Mouse (Mus musculus) left cerebral cortex, postnatal 25 days (tissue): Measurements from ENCODE around the gene Gba2. TPM values are rescaled to one million over a fixed set of nuclear protein-coding genes. Genes with fewer than 3 reads are reported as not detected.
"Not testable (repeated sequence)": the region's sequence is repeated elsewhere in the genome, so short reads cannot be mapped to it uniquely, and the experiment has no call there.

Experiments used
- DNase-seq, 2 experiments: peaks; one replicate each; pipeline ENCODE4 v3.0.0; 2022; ENCODE audit warnings: low spot score in 2 of 2, mixed read lengths in 1 of 2
- intact Hi-C: fragments of 180-260 bp; cut with DNase I; formaldehyde crosslinking; loops from one replicate; pipeline ENCODE4 v1.15.1; 2025
- total RNA-seq, 2 experiments: library from RNA; stranded (reverse); gene quantifications; 2 replicates each; pipeline ENCODE4 v1.2.3; 2021

The Gba2 gene
- total RNA-seq: 10 to 100 TPM; 65.9 to 69.4 TPM

- DNase-seq: peak; percentile 89 to 90
- intact Hi-C loops: loop anchor here (1.0 to 5.0 kb wide), 2 partner anchors 16 to 136 kb away; partner anchors contain the start of genes Creb3, Tesk1 and Tln1
Measured at GRCm38 (mm10) chr4:43578376-43579204, at the start of gene Gba2, which contains the start of gene Rgp1. Gene Gba2, minus strand, starts transcription at chr4:43578873. Gene Rgp1, plus strand, starts transcription at chr4:43578715.

DNA sequence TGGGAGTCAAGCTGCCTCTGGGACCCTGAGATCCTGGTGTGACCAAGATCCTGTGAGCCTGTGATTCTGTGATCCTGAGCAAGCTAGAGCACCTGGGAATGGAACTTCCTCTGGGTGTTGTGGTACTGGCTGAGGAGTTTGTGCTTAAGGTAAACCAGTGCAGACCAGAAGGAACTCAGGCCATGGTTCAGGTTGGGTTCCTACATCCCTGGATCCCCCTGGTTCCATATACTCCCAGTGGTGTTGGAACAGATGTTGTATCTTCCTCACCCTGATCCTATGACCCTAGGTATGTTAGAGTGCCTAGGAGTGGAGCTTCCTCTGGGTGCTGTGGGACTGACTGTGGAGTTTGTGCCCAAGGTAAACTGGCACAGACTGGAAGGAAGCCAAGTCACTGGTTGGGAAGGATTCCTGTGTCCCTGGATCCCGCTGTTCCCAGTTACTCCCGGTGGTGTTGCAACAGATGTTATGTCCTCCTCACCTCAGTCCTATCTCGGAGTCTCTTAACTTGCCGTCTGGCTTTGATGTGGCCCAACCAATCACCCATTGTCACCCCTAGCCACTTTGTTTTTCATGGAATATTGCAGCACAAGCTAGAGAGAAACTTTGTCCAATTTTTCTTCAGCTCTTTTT lies 41.6 kb upstream of the Gba2 start:
- DNase-seq: no peak
- intact Hi-C loops: no loop called here

DNA sequence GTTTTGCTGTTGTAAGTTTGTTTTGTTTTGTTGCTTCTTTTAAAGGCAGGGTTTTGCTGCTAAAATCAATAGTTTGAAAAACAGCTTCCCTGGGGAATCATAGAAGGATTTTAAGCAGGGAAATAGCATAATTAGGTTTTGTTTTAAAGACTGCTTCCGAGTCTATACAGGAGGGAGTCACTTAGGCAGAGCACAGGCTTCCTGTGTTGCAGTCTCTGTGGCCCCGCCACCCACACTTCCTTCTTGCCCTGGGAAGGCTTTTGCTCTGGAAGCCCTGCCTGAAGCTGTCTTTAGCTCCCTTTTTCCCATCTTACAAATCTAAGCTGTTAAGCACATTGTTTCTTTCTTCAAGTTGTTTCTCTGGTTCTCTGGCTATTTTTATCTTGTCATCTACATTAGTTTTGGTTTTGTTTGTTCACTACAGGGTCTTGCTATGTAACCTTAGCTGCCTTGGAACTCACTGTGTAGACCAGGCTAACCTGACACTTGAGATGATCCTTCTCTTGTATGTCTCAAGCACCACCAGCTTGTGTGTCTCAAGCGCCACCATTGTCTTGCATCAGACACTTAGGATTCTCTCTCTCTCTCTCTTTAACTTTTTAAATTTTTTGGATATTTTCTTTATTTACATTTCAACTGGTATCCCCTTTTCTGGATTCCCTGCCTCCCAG lies 34.5 kb upstream of the Gba2 start:
- intact Hi-C loops: no loop called here
- DNase-seq: no peak

DNA sequence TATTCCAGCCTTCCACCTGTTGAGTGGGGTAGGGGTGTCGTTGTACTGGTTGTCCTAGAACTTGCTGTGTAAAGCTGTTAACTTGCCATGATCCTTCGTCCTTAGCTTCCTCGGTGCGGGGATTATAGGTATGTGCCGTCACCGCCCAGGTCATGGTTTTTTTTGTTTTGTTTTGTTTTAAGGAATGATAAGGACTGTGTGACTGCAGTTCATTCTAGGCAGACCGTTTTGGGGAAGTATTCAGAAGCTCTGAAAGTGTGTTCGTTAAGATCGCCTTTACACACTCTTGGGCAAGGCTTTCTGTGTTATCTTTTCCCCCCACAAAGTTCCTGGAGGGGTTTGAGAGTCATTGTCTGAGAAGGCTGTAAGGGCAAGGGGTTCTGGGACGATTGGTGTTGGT lies 33.9 kb upstream of the Gba2 start:
- no peak for DNase-seq
- intact Hi-C loops: no loop called here

DNA sequence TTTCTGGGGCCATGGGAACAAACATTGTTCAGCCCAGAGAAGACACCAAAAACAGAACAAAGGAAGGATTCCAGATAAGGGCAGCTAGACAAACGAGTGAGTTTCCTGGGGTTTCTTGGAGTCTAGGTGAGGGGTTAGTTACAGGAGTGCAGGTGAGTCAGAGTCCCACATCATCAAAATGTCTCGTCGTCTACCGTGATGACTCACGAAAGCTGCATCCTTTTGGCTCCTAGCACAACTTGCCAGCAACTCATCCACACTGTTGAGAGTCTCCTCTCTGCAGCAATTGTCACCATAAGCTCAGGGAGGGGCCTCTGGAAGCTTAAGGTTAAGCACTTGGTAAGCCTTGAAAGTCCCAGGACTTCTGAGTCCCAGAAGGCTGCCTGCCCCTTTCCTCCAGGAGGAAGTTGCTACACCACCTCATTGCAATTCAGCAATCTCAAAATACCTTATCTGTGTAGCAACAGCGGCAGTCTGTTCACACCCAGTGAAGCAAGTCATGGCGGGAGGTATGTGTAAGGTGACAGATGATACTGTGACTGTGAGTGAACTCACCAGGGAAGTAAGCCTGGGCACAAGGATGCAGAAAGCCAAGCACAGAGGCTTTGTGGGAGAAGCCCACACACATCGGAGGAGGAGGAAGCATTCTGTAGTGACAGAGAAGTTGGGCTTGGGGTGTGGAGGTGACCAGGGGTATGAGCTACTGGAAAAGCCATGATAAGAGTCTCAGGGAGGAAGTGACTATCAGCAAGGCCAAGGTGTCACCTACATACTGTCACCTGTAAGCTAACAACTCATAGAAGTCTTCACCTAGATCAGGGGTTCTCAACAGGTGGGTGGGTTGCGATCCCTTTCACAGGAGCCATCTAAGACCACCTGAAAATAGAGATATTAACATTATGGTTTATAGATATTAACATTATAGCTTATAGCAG lies 26.3 kb upstream of the Gba2 start:
- intact Hi-C loops: no loop called here
- no peak for DNase-seq

DNA sequence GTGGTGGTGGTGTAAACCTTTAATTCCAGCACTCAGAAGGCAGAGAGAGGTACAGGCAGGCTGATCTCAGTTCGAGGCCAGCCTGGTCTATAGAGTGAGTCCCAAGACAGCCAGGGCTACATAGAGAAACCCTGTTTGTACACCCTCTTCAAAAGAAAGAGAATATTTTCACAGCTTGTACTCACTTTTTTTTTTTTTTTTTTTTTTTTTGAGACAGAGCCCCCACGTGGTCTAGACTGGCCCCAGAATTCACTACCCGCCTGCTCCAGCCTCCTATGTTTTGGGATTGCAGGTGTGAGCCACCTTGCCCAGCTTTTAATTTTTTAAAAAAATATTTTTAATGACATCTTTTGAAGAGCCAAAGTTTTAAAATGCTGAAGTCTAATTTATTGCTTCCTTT lies 25.4 kb upstream of the Gba2 start:
- intact Hi-C loops: no loop called here
- no peak for DNase-seq

DNA sequence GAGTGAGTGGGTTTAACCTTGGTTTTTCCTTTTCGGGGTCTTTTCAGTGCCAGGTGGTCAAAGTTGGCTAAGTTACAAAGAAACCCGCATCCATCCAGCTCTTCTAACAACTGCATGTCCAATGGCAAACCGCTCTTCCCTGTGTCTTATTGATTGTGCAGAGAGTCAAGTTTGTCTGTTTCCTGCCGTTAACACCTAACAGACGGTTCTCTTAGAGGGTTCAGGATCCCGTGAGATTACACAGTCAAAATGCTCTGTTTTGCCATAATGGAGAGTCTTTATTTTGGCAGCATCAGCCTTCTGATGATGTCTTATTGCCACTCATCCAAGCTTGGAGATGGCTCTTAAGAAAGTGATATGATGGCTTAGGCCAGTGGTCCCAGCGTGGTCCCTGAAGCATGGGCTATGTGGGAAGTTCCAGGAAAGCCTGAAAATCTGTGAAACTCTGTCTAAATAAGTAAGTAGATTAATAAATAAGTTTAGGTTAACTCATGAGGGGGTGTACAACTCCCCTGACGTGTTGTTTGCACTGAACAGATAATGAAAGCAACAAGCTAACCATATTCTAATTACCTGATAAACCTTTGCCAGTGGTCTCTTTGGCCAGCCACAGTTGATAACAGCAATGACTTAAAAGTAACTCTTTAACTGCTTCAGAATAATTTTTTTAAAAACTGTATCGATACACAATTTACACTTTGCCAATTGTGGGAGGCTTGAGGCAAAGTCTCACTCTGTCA lies 21.7 kb upstream of the Gba2 start:
- no peak for DNase-seq
- intact Hi-C loops: no loop called here

DNA sequence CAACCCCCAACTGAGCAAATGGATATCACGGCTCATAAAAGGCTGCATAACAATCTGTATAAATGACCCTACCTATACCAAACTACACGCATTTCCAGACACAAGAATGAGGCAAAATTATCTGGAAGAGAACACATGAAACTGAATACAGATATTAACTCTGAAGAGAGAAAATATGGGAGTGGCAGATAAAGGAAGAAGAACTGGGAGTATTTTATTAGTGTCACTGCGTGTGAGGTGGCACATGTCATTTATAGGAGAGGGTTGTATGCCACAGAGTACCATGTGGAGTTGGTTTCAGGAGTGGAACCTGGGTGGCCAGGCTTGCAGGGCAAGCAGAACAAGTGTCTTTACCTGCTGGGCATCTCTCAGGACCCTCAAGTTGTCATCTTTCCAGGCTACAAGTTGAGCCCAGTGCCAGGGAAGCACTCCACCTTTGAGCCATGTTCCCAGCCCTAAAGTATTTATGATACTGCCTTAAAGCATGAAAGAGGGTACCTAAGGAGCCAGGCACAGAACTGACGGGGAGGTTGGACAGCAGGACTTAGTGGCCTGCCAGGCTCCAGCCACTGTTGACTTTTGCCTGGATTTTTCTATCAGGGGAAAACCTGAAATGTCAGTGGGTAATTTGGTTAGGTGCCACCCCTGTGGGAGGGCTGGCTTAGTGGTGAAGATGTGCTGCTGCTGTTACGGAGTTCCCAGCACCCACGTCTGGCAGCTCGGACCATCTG lies 20.1 kb upstream of the Gba2 start:
- no peak for DNase-seq
- intact Hi-C loops: no loop called here

- intact Hi-C loops: no loop called here
- no peak for DNase-seq
Measured at GRCm38 (mm10) chr4:43598200-43598599, 19.5 kb upstream of the Gba2 start.

DNA sequence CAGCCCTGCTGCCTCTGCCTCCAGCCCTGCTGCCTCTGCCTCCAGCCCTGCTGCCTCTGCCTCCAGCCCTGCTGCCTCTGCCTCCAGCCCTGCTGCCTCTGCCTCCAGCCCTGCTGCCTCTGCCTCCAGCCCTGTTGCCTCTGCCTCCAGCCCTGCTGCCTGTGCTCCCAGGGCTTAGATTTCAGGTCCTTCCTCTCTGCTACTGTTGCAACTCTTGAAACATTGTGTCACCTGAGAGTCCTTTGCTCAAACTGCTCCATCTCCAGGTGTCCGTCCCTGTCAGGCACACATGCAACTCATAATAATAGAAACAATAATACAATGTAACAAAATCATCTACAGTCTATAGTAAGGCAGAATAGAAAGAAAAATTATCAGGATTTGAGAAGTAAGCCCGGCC lies 17.9 kb upstream of the Gba2 start:
- intact Hi-C loops: not testable (repeated sequence)

GRCm38 (mm10) chr4:43593453-43593852 lies 14.8 kb upstream of the Gba2 start:
- no peak for DNase-seq
- intact Hi-C loops: no loop called here

More for the DNA sequence above, 17.9 kb upstream of the Gba2 start:
- DNase-seq: not testable (repeated sequence)

DNA sequence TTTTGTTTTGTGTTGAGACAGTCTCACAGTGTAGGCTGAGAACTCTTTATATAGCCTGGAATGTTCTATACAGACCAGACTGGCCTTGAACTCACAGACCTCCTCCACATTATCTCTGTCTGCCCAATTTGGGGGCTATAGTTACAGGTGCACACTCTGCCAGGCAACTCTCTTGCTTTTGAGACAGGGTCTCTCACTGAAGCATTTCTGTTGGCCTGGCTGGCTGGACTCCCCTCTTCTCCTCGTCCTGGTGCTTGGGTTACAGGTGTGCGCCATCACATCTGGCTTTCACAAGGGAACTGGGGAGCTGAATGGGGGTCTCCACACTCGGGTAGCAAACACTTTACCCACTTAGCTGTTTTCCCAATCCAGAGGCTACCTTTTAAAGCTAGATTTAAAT lies 13.3 kb upstream of the Gba2 start:
- no peak for DNase-seq
- intact Hi-C loops: no loop called here

- peak in 1 of 2 experiments; percentile 52 for DNase-seq
- intact Hi-C loops: no loop called here
Measured at GRCm38 (mm10) chr4:43591543-43591942, 12.9 kb upstream of the Gba2 start.

DNA sequence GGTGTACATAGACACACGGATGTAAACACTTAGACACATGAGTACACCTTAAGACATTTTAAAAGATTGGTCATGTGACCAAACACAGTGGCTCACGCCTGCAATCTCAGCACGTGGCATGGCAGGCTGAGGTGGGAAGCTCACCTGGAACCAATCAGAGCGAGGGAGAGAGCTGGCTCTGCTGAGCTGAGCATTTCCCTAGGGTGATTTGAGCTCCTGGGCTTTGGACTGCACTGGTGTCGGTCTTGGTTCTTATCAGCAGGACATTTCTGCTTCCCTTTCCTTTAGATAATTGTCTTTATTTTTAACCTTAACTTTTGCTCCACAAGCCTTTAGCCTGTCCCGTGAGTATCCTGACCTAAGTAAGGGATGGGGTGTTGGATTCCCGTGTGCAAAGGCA lies 9.0 kb upstream of the Gba2 start:
- intact Hi-C loops: no loop called here
- DNase-seq: no peak

DNA sequence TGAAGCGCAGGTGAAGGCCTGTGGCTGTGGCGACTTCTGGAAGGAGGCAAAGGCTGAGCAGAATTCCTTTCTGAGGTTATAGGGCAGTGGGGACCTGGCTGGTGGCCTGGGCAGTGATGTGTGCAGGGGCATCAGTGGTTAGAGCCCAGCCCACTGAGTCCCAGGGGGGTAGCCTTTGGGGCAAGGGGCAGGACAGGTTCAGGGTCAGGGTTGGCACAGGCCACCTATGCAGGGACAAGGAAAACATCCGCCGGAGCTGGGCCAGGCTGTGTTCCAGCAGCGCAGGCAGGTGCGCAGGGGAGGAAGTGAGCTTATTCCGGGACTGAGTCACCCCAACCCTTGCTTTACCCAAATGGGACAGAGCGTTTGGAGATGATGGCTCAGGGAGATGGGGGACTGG lies 7.7 kb upstream of the Gba2 start:
- intact Hi-C loops: no loop called here
- no peak for DNase-seq

- DNase-seq: no peak
- intact Hi-C loops: no loop called here
Measured at GRCm38 (mm10) chr4:43585682-43586081, 7.0 kb upstream of the Gba2 start.

- no peak for DNase-seq
Measured at GRCm38 (mm10) chr4:43584444-43585416, 6.1 kb upstream of the Gba2 start, which contains the start of gene Msmp. Gene Msmp, minus strand, starts transcription at chr4:43584494.

More at GRCm38 (mm10) chr4:43584444-43585416, 6.1 kb upstream of the Gba2 start, which contains the start of gene Msmp:
- intact Hi-C loops: no loop called here
